Mouse (Mus musculus) cerebellum, postnatal 14 days (tissue): ENCODE measurements around the gene Pigs.

Experiments
- DNase-seq, 2 experiments: peaks; one replicate each; pipeline ENCODE4 v3.0.0; 2021; ENCODE audit warnings: mixed read lengths in 2 of 2

Pigs gene

DNA sequence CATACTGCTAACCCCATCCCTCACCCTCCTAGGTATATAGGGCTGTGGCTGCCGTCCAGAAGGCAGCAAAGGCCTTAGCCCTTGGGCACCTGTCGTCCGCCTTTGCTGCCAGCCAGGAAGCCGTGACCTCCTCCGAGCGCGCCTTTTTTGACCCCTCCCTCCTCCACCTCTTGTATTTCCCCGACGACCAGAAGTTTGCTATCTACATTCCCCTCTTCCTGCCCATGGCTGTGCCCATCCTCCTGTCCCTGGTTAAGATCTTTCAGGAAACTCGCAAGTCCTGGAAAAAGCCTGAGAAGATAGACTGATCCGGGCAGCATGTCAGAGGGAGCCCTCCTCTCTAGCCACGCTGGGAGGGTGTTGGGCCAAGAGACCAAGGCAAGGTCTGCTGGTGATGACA, 13.5 kb downstream of the Pigs start:
- no peak for DNase-seq

DNA sequence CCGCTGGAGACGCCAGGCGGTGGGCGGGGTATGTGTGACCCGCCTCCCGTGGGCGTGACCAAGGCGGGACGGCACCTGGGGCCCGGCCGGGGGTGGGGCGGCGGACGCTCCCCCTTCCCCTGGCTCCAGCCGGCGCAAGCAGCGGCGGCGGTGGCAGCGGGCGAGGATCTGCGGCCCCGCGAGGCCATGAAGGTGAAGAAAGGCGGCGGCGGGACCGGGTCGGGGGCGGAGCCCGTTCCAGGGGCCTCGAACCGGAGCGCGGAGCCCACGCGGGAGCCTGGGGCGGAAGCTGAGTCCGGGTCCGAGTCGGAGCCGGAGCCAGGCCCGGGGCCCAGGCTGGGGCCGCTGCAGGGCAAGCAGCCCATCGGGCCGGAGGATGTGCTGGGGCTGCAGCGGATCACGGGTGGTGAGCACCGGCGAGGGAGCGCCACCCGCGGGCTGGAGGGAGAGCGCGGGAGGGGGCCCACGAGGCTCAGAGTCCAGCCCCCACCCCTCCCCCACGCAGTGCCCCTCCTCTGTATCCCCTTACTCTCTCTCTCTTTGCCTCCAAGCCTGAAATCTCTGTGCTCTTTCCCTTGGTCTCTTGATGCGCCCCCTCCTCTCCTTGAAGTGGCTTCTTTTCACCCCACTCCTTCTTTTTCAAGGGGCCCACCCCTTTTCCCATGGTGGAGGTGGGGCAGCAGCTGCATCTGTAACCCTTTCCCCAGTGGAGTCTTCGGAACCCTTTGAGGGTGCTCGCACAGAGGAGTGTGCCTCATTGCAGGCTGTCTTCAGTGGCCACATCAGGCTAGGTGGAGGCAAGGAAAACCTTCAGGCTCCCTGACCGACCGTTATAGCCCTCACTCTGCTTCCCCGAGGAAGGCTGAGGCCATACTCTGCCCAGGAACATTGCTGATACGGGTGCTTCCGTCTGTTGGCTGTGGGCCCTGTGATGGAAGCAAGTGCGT, 15.4 kb downstream of the Pigs start, which contains the start of gene Unc119:
Unc119 (plus strand) TSS at position 102 of the 947 bp plus-strand sequence.
- DNase-seq, result peak; percentile 80 to 83

- DNase-seq, result no peak
Observed at GRCm38 (mm10) chr11:78344328-78344889, 16.2 kb downstream of the Pigs start.

DNA sequence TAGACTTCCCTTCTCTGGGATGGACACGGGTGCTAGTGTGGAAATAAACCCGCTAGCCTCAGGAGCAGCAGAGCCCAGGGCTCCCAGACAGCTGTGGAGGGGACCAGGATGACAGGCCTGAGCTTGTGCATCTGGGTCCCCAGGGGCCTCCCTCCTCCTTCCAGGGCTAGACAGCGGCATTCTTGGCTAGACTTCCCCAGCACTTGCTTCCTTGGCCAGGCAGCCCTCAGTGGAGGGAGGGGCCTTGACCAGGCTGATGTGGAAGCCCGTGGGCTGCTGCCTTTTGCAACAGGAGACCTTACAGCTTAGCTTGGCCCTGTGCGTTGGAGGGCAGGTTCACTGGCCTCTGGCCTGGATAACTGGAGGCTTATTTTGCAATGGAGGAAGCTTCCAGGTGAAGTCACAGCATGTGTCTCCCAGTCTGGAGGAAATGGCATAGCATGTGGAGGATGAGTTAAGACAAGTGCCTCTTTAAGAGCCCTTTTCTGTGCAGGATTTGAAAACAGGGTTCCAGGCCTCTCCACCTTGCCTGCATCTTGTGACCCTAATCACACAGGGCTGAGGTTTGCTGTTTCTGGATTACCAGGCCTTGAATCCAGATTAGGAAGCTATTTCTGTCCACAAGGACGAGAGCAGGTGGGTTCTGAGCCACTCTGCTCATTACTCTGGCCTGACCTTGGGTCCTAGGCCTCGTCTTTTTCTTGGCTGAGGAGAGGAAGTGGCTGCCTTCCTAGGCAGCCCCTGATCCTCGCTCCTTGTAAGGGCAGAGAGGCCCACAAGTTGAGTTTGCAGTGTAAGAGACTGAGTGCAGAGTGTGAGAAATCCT, 16.9 kb downstream of the Pigs start:
- no peak for DNase-seq

DNA sequence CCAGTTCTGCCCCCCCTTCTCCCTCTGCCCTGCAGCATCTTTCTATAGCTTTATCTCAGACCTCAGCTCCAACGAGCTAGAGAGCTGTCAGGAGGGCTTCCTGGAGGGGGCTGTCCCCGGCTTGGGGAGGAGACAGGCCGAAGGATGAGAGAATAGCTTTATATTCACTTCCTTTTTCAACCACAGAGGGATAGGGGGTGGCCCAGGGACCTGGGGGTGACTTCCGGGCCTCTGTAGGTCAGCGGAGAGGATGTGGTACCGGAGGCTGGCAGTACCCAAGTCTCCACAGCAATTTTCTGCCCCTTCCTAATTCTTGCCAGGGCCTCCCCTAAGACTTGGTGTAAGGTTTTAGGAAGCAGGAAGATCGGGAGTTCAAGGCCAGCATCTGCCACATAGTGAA, 17.6 kb downstream of the Pigs start:
- no peak for DNase-seq

DNA sequence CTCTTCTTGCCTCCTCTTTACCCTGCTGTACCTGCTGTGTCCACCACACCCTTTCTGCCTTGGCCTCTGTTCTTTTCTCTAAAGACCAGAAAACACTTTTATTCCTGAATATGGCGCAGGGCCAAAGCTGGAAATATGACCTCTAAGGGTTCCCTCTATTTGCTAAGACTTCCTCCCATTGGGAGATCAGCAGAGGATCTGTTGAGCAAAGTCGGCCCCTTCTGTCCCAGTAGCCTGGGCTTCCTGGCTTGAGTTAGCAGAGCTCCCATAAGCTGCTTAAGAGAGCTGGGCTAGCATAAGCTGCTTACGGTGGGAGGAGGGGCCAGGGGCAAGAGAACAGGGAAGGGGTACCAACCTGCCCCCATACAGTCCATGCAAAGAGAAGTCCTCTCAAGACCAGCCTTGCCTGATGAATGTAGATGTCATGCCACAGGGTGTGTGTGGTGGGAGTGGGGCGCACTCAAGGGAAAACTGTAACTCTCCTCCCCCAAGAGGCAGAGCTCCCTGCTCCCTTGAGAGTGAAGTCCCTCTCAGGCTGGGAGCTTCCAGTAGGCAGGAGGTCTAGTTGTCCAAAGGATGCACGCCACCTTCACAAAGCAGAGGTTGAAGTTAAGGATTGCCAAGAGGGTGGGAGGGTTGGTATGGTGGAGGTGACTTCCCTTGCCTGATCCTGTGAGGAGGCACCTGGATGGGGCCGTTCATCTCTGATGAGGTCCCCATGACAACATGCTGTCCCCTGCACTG, 18.3 kb downstream of the Pigs start:
- no peak for DNase-seq

DNA sequence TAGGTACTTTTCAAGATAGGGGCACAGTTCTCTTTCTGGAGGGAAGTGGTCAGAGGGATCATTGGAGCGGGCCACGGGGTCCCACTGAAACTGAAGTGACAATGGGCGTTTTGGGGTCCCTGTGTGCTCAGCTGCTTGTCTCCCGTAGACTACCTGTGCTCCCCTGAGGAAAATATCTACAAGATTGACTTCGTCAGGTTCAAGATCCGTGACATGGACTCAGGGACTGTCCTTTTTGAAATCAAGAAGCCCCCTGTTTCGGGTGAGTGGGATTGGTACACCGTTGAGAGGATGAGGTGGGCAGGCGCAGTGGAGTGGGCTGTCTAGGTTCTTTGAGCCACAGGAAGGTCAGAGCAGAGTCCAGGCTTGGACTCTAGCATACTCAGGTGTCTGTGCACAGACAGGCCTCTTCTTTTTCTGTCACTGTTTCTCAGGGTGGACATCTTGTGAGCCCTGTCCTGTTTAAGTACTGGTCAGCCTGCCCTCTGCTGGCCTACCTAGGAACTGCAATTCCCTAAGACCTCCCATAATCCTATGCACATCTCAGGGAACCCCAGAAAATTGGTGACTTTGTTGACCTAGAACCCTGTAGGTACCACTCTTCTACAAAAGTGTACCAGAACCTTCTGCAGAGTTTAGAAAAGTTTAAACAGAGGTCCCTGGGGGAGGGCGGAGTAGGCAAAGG, 19.0 kb downstream of the Pigs start:
- peak; percentile 85 to 94 for DNase-seq

DNA sequence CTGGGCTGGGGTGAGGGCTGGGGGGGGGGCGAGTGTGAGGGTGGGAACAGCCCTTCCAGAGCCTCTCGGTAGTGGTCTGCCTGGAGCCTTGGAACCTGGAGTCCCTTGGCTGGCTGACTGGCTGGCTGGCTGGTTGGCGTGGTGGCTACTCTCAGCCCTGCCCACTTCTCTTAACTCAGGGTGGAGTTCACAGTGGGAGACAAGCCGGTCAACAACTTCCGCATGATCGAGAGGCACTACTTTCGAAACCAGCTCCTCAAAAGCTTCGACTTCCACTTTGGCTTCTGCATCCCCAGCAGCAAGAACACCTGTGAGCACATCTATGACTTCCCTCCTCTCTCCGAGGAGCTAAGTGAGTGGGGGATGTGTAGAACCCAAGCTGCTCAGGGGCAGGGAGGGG, 19.7 kb downstream of the Pigs start:
- DNase-seq, result no peak

- no peak for DNase-seq
Observed at GRCm38 (mm10) chr11:78348474-78348873, 20.3 kb downstream of the Pigs start.

GRCm38 (mm10) chr11:78349441-78350358, 21.5 kb downstream of the Pigs start:
- no peak for DNase-seq

- no peak for DNase-seq
Observed at GRCm38 (mm10) chr11:78353081-78353480, 24.9 kb downstream of the Pigs start.

DNA sequence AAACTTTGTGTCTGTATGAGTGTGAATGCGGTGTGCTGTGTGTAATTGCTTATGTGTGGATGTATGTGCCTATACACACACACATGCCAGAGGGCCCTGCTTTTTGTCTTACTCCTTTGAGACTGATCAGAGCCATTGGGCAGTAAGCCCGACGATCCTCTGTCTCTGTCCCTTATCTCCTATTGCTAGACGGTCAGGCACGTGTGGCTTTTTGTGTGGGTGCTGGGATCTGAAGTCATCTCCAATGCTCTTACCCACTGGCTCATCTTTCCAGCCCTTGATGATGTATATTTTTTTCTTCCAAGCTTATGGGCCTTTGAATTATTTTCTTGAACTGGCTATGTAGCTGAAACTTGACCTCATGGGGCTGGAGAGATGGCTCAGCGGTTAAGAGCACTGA, 26.7 kb downstream of the Pigs start:
- DNase-seq, result no peak

GRCm38 (mm10) chr11:78355471-78356238, 27.4 kb downstream of the Pigs start:
- peak; percentile 84 to 93 for DNase-seq

- DNase-seq, result peak; percentile 66 to 75
Observed at GRCm38 (mm10) chr11:78358330-78359007, 30.3 kb downstream of the Pigs start.

DNA sequence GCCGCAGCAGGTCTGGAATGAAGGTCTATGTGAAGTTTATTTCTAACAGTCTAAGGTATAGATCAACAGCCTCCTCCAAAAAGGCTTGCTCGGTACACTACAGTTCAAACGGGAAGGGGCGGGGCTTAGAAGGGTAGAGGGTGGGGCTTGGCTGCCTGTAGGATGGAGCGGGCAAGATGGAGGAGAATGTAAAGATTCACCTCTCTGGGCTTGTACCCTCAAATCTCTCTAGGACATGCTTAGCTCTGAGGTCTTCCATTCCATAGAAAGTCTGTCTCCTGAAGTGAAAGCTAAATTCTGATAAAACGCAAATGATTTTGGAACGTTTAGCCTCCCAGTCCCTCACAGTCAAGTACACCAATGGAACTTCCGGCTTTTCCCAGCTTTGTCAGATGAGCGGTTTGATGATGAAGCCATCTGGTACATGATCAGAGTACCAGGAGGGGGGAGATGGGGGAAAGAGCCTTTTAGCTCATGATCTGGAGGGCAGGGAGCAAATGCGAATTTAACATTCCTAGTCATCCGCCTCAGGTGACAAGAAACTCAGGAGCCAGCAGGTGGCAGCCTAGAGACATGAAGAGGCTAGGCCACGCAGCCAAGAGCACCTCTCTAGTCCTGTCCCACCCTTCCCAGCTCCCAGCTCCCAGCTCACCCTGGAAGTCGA, 32.0 kb downstream of the Pigs start:
- peak; percentile 87 to 94 for DNase-seq

GRCm38 (mm10) chr11:78360789-78361131, 32.5 kb downstream of the Pigs start:
- DNase-seq, result no peak

GRCm38 (mm10) chr11:78363309-78364007, 35.2 kb downstream of the Pigs start:
- no peak for DNase-seq

- DNase-seq, result no peak
Observed at GRCm38 (mm10) chr11:78364103-78364502, 35.9 kb downstream of the Pigs start.
